Mouse (Mus musculus) ovary, postnatal 10 days (tissue): ENCODE results near the gene Trap1.
"Not testable (repeated sequence)": the region's sequence is repeated elsewhere in the genome, so short reads cannot be mapped to it uniquely, and the experiment has no call there.

Source experiments
- DNase-seq: peaks from one replicate; pipeline ENCODE4 v3.0.0; 2022; ENCODE audit warnings: low spot score

The Trap1 gene

GRCm38 (mm10) chr16:4077384-4078061 is at the start of gene Trap1:
TSS of gene Trap1 (minus strand) at chr16:4077827.
- DNase-seq = peak; percentile 96

- no peak for DNase-seq
Measured at GRCm38 (mm10) chr16:4117072-4117471, 39.4 kb upstream of the Trap1 start.

GRCm38 (mm10) chr16:4100374-4100773 is 22.7 kb upstream of the Trap1 start:
- DNase-seq = no peak

GRCm38 (mm10) chr16:4097521-4097920 is 19.9 kb upstream of the Trap1 start:
- no peak for DNase-seq

GRCm38 (mm10) chr16:4096898-4097297 is 19.3 kb upstream of the Trap1 start:
- no peak for DNase-seq

GRCm38 (mm10) chr16:4096141-4096540 is 18.5 kb upstream of the Trap1 start:
- no peak for DNase-seq

GRCm38 (mm10) chr16:4087214-4087913 is 9.7 kb upstream of the Trap1 start:
- DNase-seq = no peak

GRCm38 (mm10) chr16:4085851-4086387 is 8.3 kb upstream of the Trap1 start:
- no peak for DNase-seq

GRCm38 (mm10) chr16:4085051-4085450 is 7.4 kb upstream of the Trap1 start:
- no peak for DNase-seq

GRCm38 (mm10) chr16:4080419-4080818 is 2.8 kb upstream of the Trap1 start:
- DNase-seq = not testable (repeated sequence)

- no peak for DNase-seq
Measured at GRCm38 (mm10) chr16:4079656-4080055, 2.0 kb upstream of the Trap1 start.

GRCm38 (mm10) chr16:4078302-4078701 is 675 bp upstream of the Trap1 start:
- not testable (repeated sequence) for DNase-seq

GRCm38 (mm10) chr16:4074836-4075235 is 2.8 kb downstream of the Trap1 start:
- DNase-seq = no peak

- DNase-seq = no peak
Measured at GRCm38 (mm10) chr16:4074297-4074696, 3.3 kb downstream of the Trap1 start.

- DNase-seq = no peak
Measured at GRCm38 (mm10) chr16:4068588-4068987, 9.0 kb downstream of the Trap1 start.

- DNase-seq = no peak
Measured at GRCm38 (mm10) chr16:4064945-4065344, 12.7 kb downstream of the Trap1 start.

- no peak for DNase-seq
Measured at GRCm38 (mm10) chr16:4053811-4054210, 23.8 kb downstream of the Trap1 start.

GRCm38 (mm10) chr16:4052601-4053000 is 25.0 kb downstream of the Trap1 start:
- DNase-seq = no peak

GRCm38 (mm10) chr16:4045524-4045923 is 32.1 kb downstream of the Trap1 start:
- DNase-seq = no peak

- DNase-seq = no peak
Measured at GRCm38 (mm10) chr16:4044093-4044492, 33.5 kb downstream of the Trap1 start.

- no peak for DNase-seq
Measured at GRCm38 (mm10) chr16:4041646-4042045, 36.0 kb downstream of the Trap1 start.

GRCm38 (mm10) chr16:4040206-4040605 is 37.4 kb downstream of the Trap1 start:
- DNase-seq = no peak

- no peak for DNase-seq
Measured at GRCm38 (mm10) chr16:4037690-4038089, 39.9 kb downstream of the Trap1 start.
